Mouse (Mus musculus) E14TG2a.4 (cell line): ENCODE results near the gene BC048679.
"Not testable (repeated sequence)": the region's sequence is repeated elsewhere in the genome, so short reads cannot be mapped to it uniquely, and the experiment has no call there.

ENCODE experiments used
- H3K27me3 ChIP-seq: 2 replicates; pipeline ENCODE4 v1.6.1; 2014; ENCODE audit warnings: low read length, control low read depth; ENCODE audit not compliant: insufficient read depth
- H3K36me3 ChIP-seq: 2 replicates; pipeline ENCODE4 v1.6.1; 2014; ENCODE audit warnings: low read length, control low read depth; ENCODE audit not compliant: insufficient read depth
- H3K4me1 ChIP-seq: replicated peaks from 2 replicates; pipeline ENCODE4 v1.6.1; 2014; ENCODE audit warnings: low read depth, low read length, control low read depth
- H3K4me3 ChIP-seq: replicated peaks from 2 replicates; pipeline ENCODE4 v1.5.1; 2014; ENCODE audit warnings: mild to moderate bottlenecking, low read length
- H3K9me3 ChIP-seq: 2 replicates; pipeline ENCODE4 v1.6.1; 2014; ENCODE audit warnings: low read length, control low read depth
- CTCF ChIP-seq: conservative IDR thresholded peaks from 2 replicates; pipeline ENCODE4 v1.5.1; 2014; ENCODE audit warnings: low read length
- NANOG ChIP-seq: IDR thresholded peaks from 2 replicates; pipeline ENCODE4 v1.6.1; 2014; ENCODE audit warnings: borderline replicate concordance, low read length, mixed read lengths
- POU5F1 ChIP-seq: IDR thresholded peaks from 2 replicates; pipeline ENCODE4 v1.6.1; 2014; ENCODE audit warnings: low read length, borderline replicate concordance

Gene BC048679

DNA sequence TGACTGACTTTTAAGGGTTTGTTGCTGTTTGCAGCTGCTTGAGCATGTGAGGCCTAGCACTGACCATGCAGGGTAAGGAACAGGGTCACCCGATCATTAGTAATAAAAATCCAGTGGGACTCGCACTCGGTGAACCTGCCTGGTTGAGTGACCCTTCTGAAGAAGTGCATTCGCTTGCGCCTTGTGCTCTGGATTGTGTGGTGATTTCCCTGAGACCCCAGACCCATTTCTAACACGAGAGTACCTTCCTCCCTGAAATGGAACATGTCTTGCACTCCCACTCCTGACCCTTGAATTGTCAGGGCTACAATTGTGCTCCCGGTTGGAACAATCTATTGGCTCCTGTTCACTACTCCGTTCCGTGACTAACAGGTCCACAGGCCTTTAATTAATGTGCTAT lies 5.5 kb downstream of the BC048679 start:
- peaks cover 81% of the 10 kb centered on the region for H3K4me1 ChIP-seq
- TF ChIP-seq NANOG (no peak), POU5F1 (no peak), CTCF (no peak)
- peak overlapping the region; percentile 87; the same call in 1 of the 2 replicates for H3K4me3 ChIP-seq
- H3K9me3 ChIP-seq, result no peaks in the 10 kb centered on the region
- H3K27me3 ChIP-seq, result peaks cover 32% of the 10 kb centered on the region
- H3K36me3 ChIP-seq, result no peaks in the 10 kb centered on the region

DNA sequence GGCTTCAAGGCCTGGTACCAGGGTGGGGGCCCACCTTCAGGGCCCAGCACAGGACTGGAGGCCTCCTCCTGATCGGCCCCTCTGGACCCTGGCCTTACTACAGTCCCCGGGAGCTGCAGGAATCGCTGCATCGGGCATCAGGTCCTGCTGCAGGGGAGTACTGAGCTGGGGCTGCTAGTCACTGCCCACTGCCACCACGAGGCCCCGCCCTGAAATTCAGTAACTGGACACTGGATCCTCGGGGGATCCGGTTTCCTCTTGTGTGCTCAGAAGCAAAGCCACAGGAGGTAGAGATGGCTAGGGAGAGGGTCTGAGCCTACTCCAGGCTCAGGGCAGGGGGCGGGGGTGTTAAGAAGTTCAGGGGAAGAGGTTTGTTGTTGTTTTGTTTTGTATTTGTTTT lies 8.4 kb downstream of the BC048679 start:
- Histone ChIP-seq H3K36me3 (no peaks in the 10 kb centered on the region), H3K4me3 (peak overlapping the region; percentile 53), H3K9me3 (no peaks in the 10 kb centered on the region), H3K27me3 (peaks cover 17% of the 10 kb centered on the region), H3K4me1 (peaks cover 70% of the 10 kb centered on the region)
- TF ChIP-seq NANOG (no peak), CTCF (no peak), POU5F1 (no peak)

DNA sequence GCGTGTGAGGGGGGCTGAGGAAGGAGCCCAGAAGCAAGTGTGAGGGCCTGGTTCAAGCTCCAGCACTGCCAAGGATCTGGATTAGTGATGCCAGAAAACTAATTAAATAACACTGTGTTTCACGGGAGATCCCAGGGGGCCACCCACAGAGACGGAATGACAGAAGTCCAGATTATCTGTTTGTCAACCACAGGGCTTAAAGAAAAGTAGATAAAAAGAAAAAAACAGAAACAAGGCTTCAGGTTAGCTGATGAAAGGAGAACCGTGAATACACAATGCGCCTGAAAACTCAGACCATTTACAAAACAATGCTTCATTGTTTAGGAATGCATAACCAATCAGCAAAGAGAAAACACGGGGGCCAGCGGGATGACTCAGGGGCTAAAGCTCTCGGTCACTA lies 17.3 kb downstream of the BC048679 start:
- TF ChIP-seq CTCF (no peak), NANOG (peak; percentile 96), POU5F1 (peak; percentile 64; the same call in 1 of the 2 replicates)
- Histone ChIP-seq H3K4me3 (no peak overlapping the region), H3K9me3 (no peaks in the 10 kb centered on the region), H3K36me3 (no peaks in the 10 kb centered on the region; the same call in 1 of the 2 replicates), H3K4me1 (peaks cover 87% of the 10 kb centered on the region), H3K27me3 (peaks cover 22% of the 10 kb centered on the region)

GRCm38 (mm10) chr7:81479531-81480090 lies 18.5 kb downstream of the BC048679 start:
- H3K4me3 ChIP-seq, result peak overlapping the region; percentile 49; the same call in 1 of the 2 replicates
- peaks cover 78% of the 10 kb centered on the region for H3K4me1 ChIP-seq
- H3K36me3 ChIP-seq, result no peaks in the 10 kb centered on the region; the same call in 1 of the 2 replicates
- TF ChIP-seq CTCF, result no peak
- H3K9me3 ChIP-seq, result no peaks in the 10 kb centered on the region
- H3K27me3 ChIP-seq, result peaks cover 25% of the 10 kb centered on the region

- H3K9me3 ChIP-seq, H3K4me3 ChIP-seq, H3K36me3 ChIP-seq: not testable (repeated sequence)
- Histone ChIP-seq H3K4me1 (peaks cover 64% of the 10 kb centered on the region), H3K27me3 (peaks cover 25% of the 10 kb centered on the region)
These were observed 19.8 kb downstream of the BC048679 start for GRCm38 (mm10) chr7:81478261-81478660.

DNA sequence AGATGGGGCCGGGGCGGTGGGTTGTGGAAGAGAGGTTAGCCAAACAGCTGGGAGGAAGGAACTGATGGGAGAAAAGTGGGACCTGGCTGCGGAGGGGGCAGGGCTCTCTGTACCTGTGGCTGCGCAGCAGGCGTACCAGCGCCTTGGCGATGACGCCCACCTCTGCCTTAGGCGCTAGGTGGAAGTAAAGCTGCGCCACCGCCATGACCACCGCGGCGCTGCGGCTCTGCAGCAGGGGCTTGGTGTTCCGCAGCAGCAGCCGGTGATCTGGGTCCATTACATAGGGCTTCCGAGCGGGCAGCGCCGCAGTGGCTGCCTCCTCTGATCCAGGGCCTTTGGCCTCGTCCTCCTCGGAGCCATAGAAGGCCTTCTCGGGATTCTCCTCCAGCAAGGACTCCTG lies 21.2 kb downstream of the BC048679 start:
- H3K27me3 ChIP-seq, result peaks cover 27% of the 10 kb centered on the region
- no peaks in the 10 kb centered on the region for H3K36me3 ChIP-seq
- no peaks in the 10 kb centered on the region for H3K9me3 ChIP-seq
- peaks cover 54% of the 10 kb centered on the region for H3K4me1 ChIP-seq
- peak overlapping the region; percentile 68 for H3K4me3 ChIP-seq
- TF ChIP-seq POU5F1 (no peak), NANOG (no peak), CTCF (no peak)

DNA sequence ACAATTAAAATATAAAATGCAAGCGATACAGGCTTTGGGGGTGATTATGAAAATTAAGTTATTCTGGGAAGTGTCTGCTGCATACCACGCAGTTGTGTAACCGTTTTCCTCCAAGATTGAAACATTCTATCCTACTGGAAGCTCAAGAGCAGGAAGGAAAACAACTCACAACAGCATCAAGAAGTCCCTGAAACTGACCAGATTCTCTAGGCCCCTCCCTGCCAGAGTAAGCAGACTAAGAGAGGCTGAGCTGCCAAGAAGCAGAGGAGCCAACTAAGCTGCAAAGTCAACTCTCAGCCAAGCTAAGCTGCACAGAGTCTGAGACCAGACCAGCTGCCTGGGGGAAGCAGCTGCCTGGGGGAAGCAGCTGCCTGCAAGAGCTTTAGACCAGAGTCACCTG lies 22.9 kb downstream of the BC048679 start:
- H3K27me3 ChIP-seq, result peaks cover 27% of the 10 kb centered on the region
- H3K4me1 ChIP-seq, result peaks cover 42% of the 10 kb centered on the region
- H3K4me3 ChIP-seq, result no peak overlapping the region
- no peaks in the 10 kb centered on the region for H3K36me3 ChIP-seq
- no peaks in the 10 kb centered on the region for H3K9me3 ChIP-seq
- TF ChIP-seq NANOG (no peak), CTCF (no peak), POU5F1 (no peak)

GRCm38 (mm10) chr7:81464906-81465450 lies 33.1 kb downstream of the BC048679 start:
- H3K4me1 ChIP-seq, result 0 out of 2 replicates have a peak, but pooled peaks cover 2% of the 10 kb centered on the region
- H3K9me3 ChIP-seq, result no peaks in the 10 kb centered on the region
- H3K27me3 ChIP-seq, result peaks cover 63% of the 10 kb centered on the region
- H3K36me3 ChIP-seq, result no peaks in the 10 kb centered on the region; the same call in 1 of the 2 replicates
- TF ChIP-seq NANOG (no peak), POU5F1 (no peak), CTCF (no peak)
- H3K4me3 ChIP-seq, result no peak overlapping the region

DNA sequence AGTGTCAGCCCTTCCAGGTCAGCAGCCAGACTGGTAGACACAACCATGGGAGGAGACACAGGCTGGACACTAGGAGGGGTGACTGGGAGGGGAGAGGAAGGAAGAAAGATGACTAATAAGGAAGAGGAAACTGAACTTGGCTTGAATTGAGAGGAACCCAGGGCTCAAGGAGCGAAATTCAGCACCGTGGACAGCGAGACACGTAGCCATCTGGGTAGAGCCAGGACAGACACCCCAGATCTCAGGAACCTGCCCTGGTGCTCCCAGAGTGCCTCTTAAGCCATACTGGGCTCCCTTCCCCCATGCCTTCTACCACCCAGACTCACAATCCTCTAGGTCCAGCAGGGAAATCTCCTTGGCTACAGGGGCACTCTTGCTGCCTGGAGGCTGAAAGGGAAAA lies 34.0 kb downstream of the BC048679 start:
- Histone ChIP-seq H3K4me3 (no peak overlapping the region), H3K27me3 (peaks cover 68% of the 10 kb centered on the region), H3K36me3 (no peaks in the 10 kb centered on the region; the same call in 1 of the 2 replicates), H3K4me1 (0 out of 2 replicates have a peak, but pooled peaks cover 2% of the 10 kb centered on the region), H3K9me3 (no peaks in the 10 kb centered on the region)
- no peak for TF ChIP-seq NANOG
- TF ChIP-seq CTCF, result no peak
- TF ChIP-seq POU5F1, result no peak
